Mouse (Mus musculus) spleen, adult 2 months (tissue): ENCODE measurements around the gene Apoa4. TPM values are rescaled to one million over a fixed set of nuclear protein-coding genes. Genes with fewer than 3 reads are reported as not detected.

Source experiments
- DNase-seq, 2 experiments: peaks; one replicate each; pipeline versions ENCODE4 v3.0.0 to v3.0.0-alpha.2; 2012 to 2021; ENCODE audit warnings: low spot score in 2 of 2, low read depth in 1 of 2
- H3K27ac ChIP-seq: fragments of 200-500 bp; 2 replicates; pipeline ENCODE4 v1.5.1; 2012; ENCODE audit warnings: low read length, inconsistent platforms; ENCODE audit not compliant: insufficient read depth
- H3K27me3 ChIP-seq: fragments of 200-500 bp; 2 replicates; pipeline ENCODE4 v1.6.1; 2012; ENCODE audit warnings: mild to moderate bottlenecking, moderate library complexity, low read length, inconsistent platforms; ENCODE audit not compliant: control insufficient read depth, insufficient read depth
- H3K36me3 ChIP-seq: fragments of 200-500 bp; 2 replicates; pipeline ENCODE4 v1.6.1; 2012; ENCODE audit warnings: mild to moderate bottlenecking, low read length, inconsistent platforms; ENCODE audit not compliant: control insufficient read depth, insufficient read depth
- H3K4me1 ChIP-seq: fragments of 200-500 bp; 2 replicates; pipeline ENCODE4 v1.6.1; 2011; ENCODE audit warnings: inconsistent platforms; ENCODE audit not compliant: control insufficient read depth, insufficient read depth, insufficient read length
- H3K4me3 ChIP-seq: fragments of 200-500 bp; 2 replicates; pipeline ENCODE4 v1.5.1; 2011; ENCODE audit warnings: mild to moderate bottlenecking, inconsistent platforms; ENCODE audit not compliant: insufficient read depth, insufficient read length; ENCODE audit errors: extremely low read depth
- CTCF ChIP-seq: fragments of 200-500 bp; IDR thresholded peaks from 2 replicates; pipeline ENCODE4 v1.5.1; 2011; ENCODE audit warnings: mild to moderate bottlenecking, inconsistent platforms; ENCODE audit not compliant: insufficient read depth, insufficient read length, insufficient replicate concordance; ENCODE audit errors: extremely low read depth
- POLR2A ChIP-seq: fragments of 200-500 bp; IDR thresholded peaks from 2 replicates; pipeline ENCODE4 v1.6.1; 2011; ENCODE audit warnings: low read depth, low read length, inconsistent platforms
- WGBS: fragments of 180-500 bp; shearing (Covaris S2); methylation state at CpG from one replicate; pipeline ENCODE4 v1.1.7; 2018; 5-methylcytosine and 5-hydroxymethylcytosine counted together
- polyA plus RNA-seq: library from polyadenylated mRNA; depleted of rRNA; stranded (reverse); fragments of >200 nt; gene quantifications from 2 replicates; pipeline ENCODE4 v1.2.3, GENCODE M21; 2012

Gene Apoa4
- polyA plus RNA-seq, 1 experiment = 0.33 TPM

- TF ChIP-seq CTCF = no peak
- no peak for TF ChIP-seq POLR2A
- no peak for DNase-seq
- 86% methylated on average over 7 of the region's 7 CpGs for WGBS
- H3K27ac ChIP-seq = no peak overlapping the region
- no peaks in the 10 kb centered on the region for H3K4me1 ChIP-seq
- no peak overlapping the region for H3K4me3 ChIP-seq
- no peaks in the 10 kb centered on the region for H3K27me3 ChIP-seq
- H3K36me3 ChIP-seq = no peaks in the 10 kb centered on the region
Observed at GRCm38 (mm10) chr9:46238850-46239249, 1.6 kb upstream of the Apoa4 start.

DNA sequence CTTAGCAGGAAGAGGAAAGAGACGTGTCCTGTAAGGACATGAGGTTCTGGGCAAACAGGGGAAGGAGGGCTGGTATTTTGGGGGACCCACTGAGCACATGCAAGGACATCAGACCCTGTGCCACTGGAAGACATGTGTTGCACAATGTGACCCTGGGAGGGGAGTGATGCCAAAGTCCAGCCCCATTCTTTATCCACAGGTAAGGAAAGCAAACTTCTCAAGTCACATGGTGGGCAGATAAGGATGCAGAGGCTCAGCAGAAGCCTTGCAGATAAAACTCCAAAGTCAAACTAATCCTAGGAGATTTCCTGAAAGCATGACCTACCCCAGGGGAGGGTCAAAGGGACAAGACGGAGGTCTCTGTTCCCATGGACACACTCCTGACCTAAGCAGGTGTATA lies 1.3 kb downstream of the Apoa4 start:
- H3K4me1 ChIP-seq = no peaks in the 10 kb centered on the region
- H3K27ac ChIP-seq = no peak overlapping the region
- 85% methylated on average over 2 of the region's 2 CpGs for WGBS
- H3K4me3 ChIP-seq = no peak overlapping the region
- no peaks in the 10 kb centered on the region for H3K27me3 ChIP-seq
- H3K36me3 ChIP-seq = no peaks in the 10 kb centered on the region
- no peak for DNase-seq
- TF ChIP-seq CTCF = no peak
- no peak for TF ChIP-seq POLR2A

DNA sequence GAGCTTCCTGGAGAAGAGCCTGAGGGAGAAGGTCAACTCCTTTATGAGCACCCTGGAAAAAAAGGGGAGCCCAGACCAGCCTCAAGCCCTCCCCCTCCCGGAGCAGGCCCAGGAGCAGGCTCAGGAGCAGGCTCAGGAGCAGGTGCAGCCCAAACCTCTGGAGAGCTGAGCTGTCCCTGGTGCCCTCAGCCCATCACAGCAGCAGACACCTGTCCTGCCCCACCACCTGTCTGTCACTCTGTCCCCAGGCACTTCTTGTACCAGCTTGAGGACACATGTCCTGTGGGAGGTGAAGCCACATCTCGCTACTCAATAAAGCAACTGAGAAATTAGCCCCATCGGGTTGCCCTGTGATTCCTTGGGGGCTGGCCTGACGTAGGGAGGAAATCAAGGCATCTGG lies 2.6 kb downstream of the Apoa4 start:
- Histone ChIP-seq H3K36me3 (no peaks in the 10 kb centered on the region), H3K27ac (no peak overlapping the region), H3K4me1 (no peaks in the 10 kb centered on the region), H3K27me3 (no peaks in the 10 kb centered on the region), H3K4me3 (no peak overlapping the region)
- DNase-seq = no peak
- TF ChIP-seq CTCF = no peak
- TF ChIP-seq POLR2A = no peak
- WGBS = 68% methylated on average over 4 of the region's 4 CpGs

GRCm38 (mm10) chr9:46243584-46243983 lies 3.1 kb downstream of the Apoa4 start:
- no peaks in the 10 kb centered on the region for H3K36me3 ChIP-seq
- DNase-seq = no peak
- H3K27me3 ChIP-seq = no peaks in the 10 kb centered on the region
- H3K4me1 ChIP-seq = no peaks in the 10 kb centered on the region
- TF ChIP-seq POLR2A (no peak), CTCF (no peak)
- no peak overlapping the region for H3K4me3 ChIP-seq
- no peak overlapping the region for H3K27ac ChIP-seq
- 76% methylated on average over 8 of the region's 8 CpGs for WGBS

- 35% methylated on average over 11 of the region's 11 CpGs for WGBS
- Histone ChIP-seq H3K27me3 (no peaks in the 10 kb centered on the region), H3K4me3 (no peak overlapping the region), H3K36me3 (no peaks in the 10 kb centered on the region), H3K4me1 (no peaks in the 10 kb centered on the region), H3K27ac (no peak overlapping the region)
- TF ChIP-seq POLR2A (no peak), CTCF (peak; percentile 69; the same call in 1 of the 2 replicates)
- DNase-seq = peak in 1 of 2 experiments; percentile 20
Observed at GRCm38 (mm10) chr9:46246752-46247324, 6.3 kb downstream of the Apoa4 start.

DNA sequence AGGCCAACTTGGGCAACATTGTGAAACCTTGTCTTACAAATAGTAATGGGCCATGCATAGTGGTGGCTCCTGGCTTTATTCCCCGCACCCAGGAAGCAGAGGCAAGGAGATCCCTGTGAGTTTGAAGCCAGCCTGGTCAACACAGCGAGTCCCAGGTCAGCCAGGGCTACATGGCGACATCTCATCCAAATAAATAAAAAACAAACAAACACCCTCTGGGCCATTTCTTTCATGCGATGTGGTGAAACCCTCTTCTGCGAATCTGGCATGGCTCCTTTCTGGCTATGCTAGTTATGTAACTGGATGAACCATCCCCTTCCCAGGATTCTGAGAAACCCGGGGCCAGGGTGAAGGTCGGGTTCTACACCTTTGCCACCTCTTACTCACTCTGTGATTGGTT lies 15.7 kb downstream of the Apoa4 start:
- TF ChIP-seq POLR2A (no peak), CTCF (no peak)
- 89% methylated on average over 7 of the region's 7 CpGs for WGBS
- no peak overlapping the region for H3K4me3 ChIP-seq
- no peaks in the 10 kb centered on the region for H3K36me3 ChIP-seq
- DNase-seq = no peak
- no peaks in the 10 kb centered on the region for H3K4me1 ChIP-seq
- no peak overlapping the region for H3K27ac ChIP-seq
- H3K27me3 ChIP-seq = no peaks in the 10 kb centered on the region

DNA sequence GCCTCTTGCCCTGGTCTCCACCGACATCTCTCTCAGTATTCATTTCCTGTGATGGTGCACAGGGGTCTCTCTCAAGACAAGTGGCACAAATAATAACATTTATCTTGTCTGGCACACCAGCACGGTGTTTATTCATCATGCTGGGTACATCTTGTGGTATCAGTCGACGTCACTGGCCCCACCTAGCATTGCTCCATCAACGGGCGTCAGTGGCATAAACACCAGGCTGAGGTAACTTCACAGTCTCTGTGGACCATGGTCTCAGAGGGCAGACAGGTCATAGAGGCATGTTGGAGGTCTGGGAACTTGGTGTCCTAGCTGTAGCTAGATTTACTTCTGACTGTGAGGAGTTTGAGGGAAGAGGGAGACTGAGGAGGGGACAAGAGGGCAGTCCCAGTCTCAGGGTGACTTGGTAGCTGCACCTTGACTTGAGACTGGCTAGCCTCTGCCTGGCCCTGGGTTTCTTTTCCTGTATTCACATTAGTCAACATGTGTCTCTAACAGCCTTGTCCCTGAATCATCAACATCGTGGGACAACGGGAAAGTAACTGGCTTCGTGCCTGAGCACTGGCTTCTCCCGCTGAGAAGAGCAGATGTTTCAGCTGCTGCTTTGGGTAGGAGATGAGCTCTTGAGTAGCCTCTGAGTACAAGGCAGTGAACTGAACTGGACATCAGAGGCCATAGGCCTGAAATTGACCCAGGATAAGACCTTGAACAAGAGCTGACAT lies 16.3 kb downstream of the Apoa4 start:
- Histone ChIP-seq H3K36me3 (no peaks in the 10 kb centered on the region), H3K4me3 (no peak overlapping the region), H3K27me3 (no peaks in the 10 kb centered on the region), H3K4me1 (no peaks in the 10 kb centered on the region), H3K27ac (no peak overlapping the region)
- no peak for TF ChIP-seq CTCF
- TF ChIP-seq POLR2A = no peak
- 84% methylated on average over 10 of the region's 10 CpGs for WGBS
- no peak for DNase-seq
